Mouse (Mus musculus) hematopoietic stem cell, adult 5-6 weeks (primary cell): ENCODE data around the gene Ccdc124. TPM values are rescaled to one million over a fixed set of nuclear protein-coding genes. Genes with fewer than 3 reads are reported as not detected.

Experiments used
- ATAC-seq, 2 experiments: fragments of 125-278 bp in 1 of 2; replicated peaks in 1 of 2; 2 replicates each; pipeline ENCODE4 v1.8.0; 2016 to 2017; ENCODE audit warnings: inconsistent platforms in 2 of 2, mild to moderate bottlenecking in 2 of 2, moderate number of reproducible peaks in 2 of 2, low read depth in 1 of 2, moderate TSS enrichment in 1 of 2; ENCODE audit not compliant: low FRiP score in 2 of 2, poor library complexity in 2 of 2, severe bottlenecking in 2 of 2, insufficient read depth in 1 of 2, low TSS enrichment in 1 of 2
- total RNA-seq: library from RNA; stranded (forward); fragments of 172-1452, 232-1000 nt; gene quantifications from 2 replicates; pipeline ENCODE4 v1.2.3, GENCODE M21; 2017

Gene Ccdc124
- total RNA-seq, 1 experiment from 2014 or later = 20.1 TPM

GRCm38 (mm10) chr8:70856541-70857197 is 17.1 kb downstream of the Ccdc124 start:
- ATAC-seq = no peak; a peak in 1 of 4 replicates

- ATAC-seq = no peak
These were observed 17.7 kb downstream of the Ccdc124 start for GRCm38 (mm10) chr8:70856028-70856427.

- ATAC-seq = peak; percentile 91 to 94
These were observed 19.9 kb downstream of the Ccdc124 start for GRCm38 (mm10) chr8:70853863-70854262.

- ATAC-seq = no peak
These were observed 21.0 kb downstream of the Ccdc124 start for GRCm38 (mm10) chr8:70852595-70853231.

GRCm38 (mm10) chr8:70851837-70852236 is 21.9 kb downstream of the Ccdc124 start:
- no peak for ATAC-seq

- ATAC-seq = no peak
These were observed 22.8 kb downstream of the Ccdc124 start for GRCm38 (mm10) chr8:70850947-70851346.

- ATAC-seq = no peak
These were observed 23.4 kb downstream of the Ccdc124 start for GRCm38 (mm10) chr8:70850132-70850845.

GRCm38 (mm10) chr8:70849333-70849990 is 24.3 kb downstream of the Ccdc124 start:
- no peak for ATAC-seq

- no peak for ATAC-seq
These were observed 27.2 kb downstream of the Ccdc124 start for GRCm38 (mm10) chr8:70846371-70847154.

- no peak for ATAC-seq
These were observed 28.6 kb downstream of the Ccdc124 start for GRCm38 (mm10) chr8:70845108-70845507.

GRCm38 (mm10) chr8:70844523-70844922 is 29.2 kb downstream of the Ccdc124 start:
- peak; percentile 27 to 50 for ATAC-seq

- ATAC-seq = no peak
These were observed 29.8 kb downstream of the Ccdc124 start for GRCm38 (mm10) chr8:70843941-70844340.

- ATAC-seq = no peak
These were observed 30.4 kb downstream of the Ccdc124 start for GRCm38 (mm10) chr8:70843214-70843773.

GRCm38 (mm10) chr8:70842484-70842883 is 31.3 kb downstream of the Ccdc124 start:
- ATAC-seq = no peak

- peak; percentile 18 to 33; a peak in 2 of 4 replicates for ATAC-seq
These were observed 32.3 kb downstream of the Ccdc124 start for GRCm38 (mm10) chr8:70841147-70842072.

- no peak for ATAC-seq
These were observed 33.1 kb downstream of the Ccdc124 start for GRCm38 (mm10) chr8:70840590-70840989.
